Mouse (Mus musculus) midbrain, embryonic 14.5 days (tissue): Measurements from ENCODE around the gene Rab4b. TPM values are rescaled to one million over a fixed set of nuclear protein-coding genes. Genes with fewer than 3 reads are reported as not detected.

ENCODE experiments used
- ATAC-seq: fragments of 200-750 bp; cut with Nextera tagmentation; 2 replicates; pipeline ENCODE4 v1.8.0; 2017; ENCODE audit warnings: moderate number of reproducible peaks, moderate library complexity; ENCODE audit not compliant: low FRiP score, low TSS enrichment
- DNase-seq: peaks from one replicate; pipeline ENCODE4 v3.0.0-alpha.2; 2015
- H3K27ac ChIP-seq: fragments of 300-500 bp; sonication (generic); replicated peaks from 2 replicates; pipeline ENCODE4 v1.5.1; 2014; ENCODE audit warnings: mild to moderate bottlenecking, low read depth, low read length, moderate library complexity
- H3K27me3 ChIP-seq: fragments of 300-500 bp; sonication (generic); 2 replicates; pipeline ENCODE4 v1.6.1; 2014; ENCODE audit warnings: low read length, control low read depth, mixed read lengths; ENCODE audit not compliant: control insufficient read depth, insufficient read depth
- H3K36me3 ChIP-seq: fragments of 300-500 bp; sonication (generic); 2 replicates; pipeline ENCODE4 v1.6.1; 2014; ENCODE audit warnings: low read length, control low read depth; ENCODE audit not compliant: control insufficient read depth, insufficient read depth
- H3K4me1 ChIP-seq: fragments of 300-500 bp; sonication (generic); 2 replicates; pipeline ENCODE4 v1.6.1; 2014; ENCODE audit warnings: mild to moderate bottlenecking, antibody characterized with exemption, low read length, control low read depth; ENCODE audit not compliant: control insufficient read depth, insufficient read depth
- H3K4me2 ChIP-seq: fragments of 300-500 bp; sonication (generic); 2 replicates; pipeline ENCODE4 v1.6.1; 2014; ENCODE audit warnings: mild to moderate bottlenecking, low read length, moderate library complexity
- H3K4me3 ChIP-seq: fragments of 300-500 bp; sonication (generic); replicated peaks from 2 replicates; pipeline ENCODE4 v1.5.1; 2014; ENCODE audit warnings: low read depth, low read length
- H3K9ac ChIP-seq: fragments of 300-500 bp; sonication (generic); replicated peaks from 2 replicates; pipeline ENCODE4 v1.6.1; 2014; ENCODE audit warnings: mild to moderate bottlenecking, low read length, moderate library complexity
- H3K9me3 ChIP-seq: fragments of 300-500 bp; sonication (generic); 2 replicates; pipeline ENCODE4 v1.6.1; 2016; ENCODE audit warnings: low read length, control low read depth, mixed read lengths; ENCODE audit not compliant: control insufficient read depth
- WGBS: fragments of 180-500 bp; shearing (Covaris S2); extraction: QIAGEN DNeasy Blood & Tissue Kit; methylation state at CpG from one replicate; pipeline ENCODE4 v1.1.7; 2014; 5-methylcytosine and 5-hydroxymethylcytosine counted together
- polyA plus RNA-seq: library from polyadenylated mRNA; unstranded; fragments of >200 nt; fragmentation: Nextera tagmentation; extraction: Ambion mirVana; gene quantifications from 2 replicates; pipeline ENCODE4 v1.2.1, GENCODE M21; 2014

The Rab4b gene
- polyA plus RNA-seq = 87.7 and 99.6 TPM in 2 replicates

DNA sequence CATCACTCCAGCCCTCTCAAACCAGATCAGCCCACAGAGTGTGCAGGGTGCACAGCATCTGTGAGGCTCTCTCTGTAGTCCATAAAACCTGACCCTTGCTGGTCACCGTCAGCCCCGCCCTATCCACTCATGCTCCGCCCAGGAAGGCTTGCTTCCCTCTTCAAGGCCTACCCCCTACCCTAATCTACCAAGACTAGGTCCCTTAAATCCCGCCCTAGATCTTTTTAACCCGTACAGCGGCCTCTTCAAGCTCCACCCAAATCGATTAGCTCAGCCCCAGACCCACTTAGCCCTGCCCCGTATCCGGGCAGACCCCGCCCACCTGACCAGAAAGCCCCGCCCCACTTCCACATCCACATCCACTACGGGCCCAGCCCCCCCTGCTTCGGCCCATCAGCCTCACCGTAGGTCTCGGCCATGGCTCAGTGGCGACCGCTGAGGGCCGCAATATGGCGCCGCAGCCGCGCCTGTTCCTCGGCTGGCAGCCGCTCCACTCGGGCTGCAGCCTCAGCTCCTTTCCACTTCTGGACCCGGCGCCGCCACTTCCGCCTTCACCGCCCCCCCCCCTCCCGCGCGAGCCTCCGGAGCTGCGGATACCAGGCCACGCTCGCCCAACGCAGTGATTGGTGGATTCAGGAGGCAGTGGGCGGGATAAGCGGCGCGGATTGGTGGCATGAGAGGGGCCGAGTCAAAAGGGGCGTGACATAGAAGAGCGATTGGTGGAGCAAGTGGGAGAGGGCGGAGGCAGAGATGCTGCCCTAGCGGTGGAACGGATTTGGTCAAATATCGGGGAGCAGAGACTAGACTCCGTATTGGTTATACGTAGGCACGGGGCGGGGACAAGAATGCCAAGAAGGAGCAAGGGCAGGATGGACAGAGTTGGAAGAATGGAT lies at the start of gene Rab4b:
TSS of gene Rab4b (minus strand) at position 573 of the 893 bp plus-strand sequence.
- peak; percentile 99 for DNase-seq
- Histone ChIP-seq H3K27me3 (no peaks in the 10 kb centered on the region), H3K9me3 (no peaks in the 10 kb centered on the region), H3K4me1 (peaks cover 14% of the 10 kb centered on the region), H3K9ac (peak within 1 kb of the TSS; percentile 47), H3K36me3 (peaks cover 19% of the 10 kb centered on the region), H3K27ac (peak within 1 kb of the TSS; percentile 85), H3K4me2 (peak within 1 kb of the TSS; percentile 57), H3K4me3 (peak within 1 kb of the TSS; percentile 58)
- WGBS = under 1% methylated on average over 53 of the region's 53 CpGs
- peak; percentile 99 for ATAC-seq

DNA sequence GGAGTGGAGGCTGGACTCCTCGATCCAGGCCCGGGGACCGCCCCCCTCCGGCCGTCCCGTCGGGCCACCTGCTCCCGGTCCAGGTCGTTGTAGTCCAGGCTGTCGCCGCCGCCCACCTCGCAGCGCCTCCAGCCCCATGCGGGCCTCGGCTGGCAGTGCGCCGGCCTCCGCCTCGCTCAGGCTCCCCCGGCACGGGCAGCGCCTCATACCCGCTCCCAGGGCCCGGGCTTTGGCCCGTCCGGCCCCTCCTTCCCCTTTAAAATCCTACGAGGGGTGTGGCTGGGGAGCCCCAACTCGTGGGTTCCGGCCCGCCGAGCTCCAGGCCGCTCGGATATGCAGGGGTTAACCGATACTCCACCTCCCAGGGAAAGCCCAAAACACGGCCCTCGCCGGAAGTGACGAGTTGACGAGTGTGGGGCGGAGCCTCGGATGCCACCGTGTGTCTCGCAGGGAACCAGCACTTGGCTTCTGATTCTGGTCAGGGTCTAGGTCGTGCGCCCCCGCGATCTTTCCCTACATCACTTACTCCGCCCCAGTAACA lies 49.7 kb upstream of the Rab4b start, which contains the start of gene Itpkc:
TSS of gene Itpkc (minus strand) at position 381 of the 541 bp plus-strand sequence.
- Histone ChIP-seq H3K27ac (peak within 1 kb of the TSS; percentile 75), H3K27me3 (no peaks in the 10 kb centered on the region), H3K36me3 (peaks cover 1% of the 10 kb centered on the region; the same call in 1 of the 2 replicates), H3K9me3 (no peaks in the 10 kb centered on the region), H3K4me1 (peaks cover 48% of the 10 kb centered on the region), H3K4me3 (peak within 1 kb of the TSS; percentile 55), H3K9ac (peak within 1 kb of the TSS; percentile 76), H3K4me2 (peak within 1 kb of the TSS; percentile 93)
- DNase-seq = peak; percentile 97
- under 1% methylated on average over 49 of the region's 49 CpGs for WGBS
- ATAC-seq = peak; percentile 83

DNA sequence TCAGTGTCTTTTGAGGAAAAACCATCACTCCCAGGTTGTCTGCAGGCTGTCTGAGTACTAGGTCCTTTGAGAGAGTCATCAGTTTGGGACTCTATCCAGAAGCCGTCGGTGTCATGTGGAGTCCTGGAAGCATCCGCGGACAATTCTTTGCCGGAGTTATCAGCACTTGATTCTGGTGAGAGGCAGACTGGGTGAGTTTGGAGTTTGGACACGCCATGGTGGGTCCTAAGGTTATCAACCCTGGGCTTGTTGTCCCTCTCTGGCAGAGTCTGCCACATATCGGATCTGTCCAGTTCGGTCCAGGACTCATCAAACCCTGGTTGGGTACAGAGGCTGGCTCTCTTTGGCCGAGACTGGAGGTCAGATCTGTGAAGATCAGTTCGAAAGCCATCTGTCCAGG lies 49.0 kb upstream of the Rab4b start:
- peaks cover 3% of the 10 kb centered on the region; the same call in 1 of the 2 replicates for H3K36me3 ChIP-seq
- whole genome bisulfite sequencing = 3% methylated on average over 10 of the region's 10 CpGs
- no peaks in the 10 kb centered on the region for H3K9me3 ChIP-seq
- H3K27me3 ChIP-seq = no peaks in the 10 kb centered on the region
- peak overlapping the region; percentile 55 for H3K4me3 ChIP-seq
- peak overlapping the region; percentile 76 for H3K9ac ChIP-seq
- DNase-seq (peak; percentile 11), ATAC-seq (no peak; the same call in 1 of the 2 replicates)
- peak overlapping the region; percentile 75; the same call in 1 of the 2 replicates for H3K27ac ChIP-seq
- peaks cover 46% of the 10 kb centered on the region for H3K4me1 ChIP-seq
- H3K4me2 ChIP-seq = peak overlapping the region; percentile 93

DNA sequence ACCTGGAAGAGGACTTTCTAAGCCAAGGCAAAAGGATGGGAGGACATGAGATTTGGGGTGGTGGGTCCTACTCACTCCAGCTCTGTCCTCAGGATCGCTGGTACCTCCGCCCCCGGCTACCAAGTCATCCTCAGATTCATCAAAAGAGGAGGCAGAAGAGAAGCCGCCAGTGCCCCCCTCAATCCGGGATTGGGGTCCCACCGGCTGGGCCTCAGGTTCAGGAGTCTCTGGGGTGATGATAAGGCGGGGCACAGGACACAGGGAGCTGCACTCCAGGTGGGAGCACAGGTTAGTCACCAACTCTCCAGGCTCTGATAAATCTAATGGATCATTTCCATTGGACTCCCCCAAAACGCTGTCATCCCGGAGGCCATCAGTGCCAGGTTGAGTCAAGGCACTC lies 48.6 kb upstream of the Rab4b start:
- 34% methylated on average over 9 of the region's 9 CpGs for WGBS

DNA sequence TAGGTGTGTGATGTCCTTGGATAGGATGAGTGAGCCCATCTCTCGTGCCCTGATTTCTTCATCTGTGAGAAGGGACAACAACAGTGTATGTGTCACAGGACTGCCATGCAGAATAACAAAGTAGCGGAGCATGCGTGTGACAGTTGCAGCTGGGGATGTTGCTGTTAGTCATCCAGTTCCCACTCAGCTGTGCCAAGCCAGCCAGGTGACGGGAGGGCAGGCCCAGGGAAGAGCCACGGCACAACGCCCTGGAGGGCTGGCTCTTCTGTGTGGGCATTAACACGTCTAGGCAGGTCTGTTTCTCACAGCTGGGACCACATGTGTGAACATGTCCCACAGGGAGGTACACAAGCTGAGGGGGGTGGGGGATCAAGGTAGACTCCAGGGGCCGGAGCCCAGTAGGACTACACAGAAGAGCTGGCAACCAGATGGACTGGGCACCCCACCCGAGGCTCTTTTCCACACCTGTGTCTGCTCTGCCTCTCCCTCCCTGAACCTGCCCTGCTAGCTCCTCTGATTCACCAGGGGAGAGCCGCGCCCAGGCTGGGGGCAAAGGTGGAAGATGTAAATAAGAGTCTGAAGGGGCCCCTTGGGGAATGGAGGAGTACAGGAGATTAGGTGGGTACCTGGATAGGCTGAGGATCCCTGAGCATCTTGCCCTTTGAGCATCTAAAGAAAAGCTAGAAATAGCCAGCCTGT lies 46.3 kb upstream of the Rab4b start:
- Histone ChIP-seq H3K4me2 (peak overlapping the region; percentile 93), H3K4me1 (peaks cover 46% of the 10 kb centered on the region), H3K9me3 (no peaks in the 10 kb centered on the region), H3K36me3 (peaks cover 3% of the 10 kb centered on the region; the same call in 1 of the 2 replicates), H3K27me3 (no peaks in the 10 kb centered on the region), H3K27ac (no peak overlapping the region), H3K4me3 (peak overlapping the region; percentile 55; the same call in 1 of the 2 replicates), H3K9ac (peak overlapping the region; percentile 76)
- WGBS = 81% methylated on average over 11 of the region's 11 CpGs
- peak; percentile 5 for DNase-seq
- no peak for ATAC-seq

More for the DNA sequence above, 48.6 kb upstream of the Rab4b start:
- Histone ChIP-seq H3K36me3 (peaks cover 3% of the 10 kb centered on the region; the same call in 1 of the 2 replicates), H3K9ac (peak overlapping the region; percentile 76), H3K9me3 (no peaks in the 10 kb centered on the region), H3K4me3 (peak overlapping the region; percentile 55), H3K4me2 (peak overlapping the region; percentile 93), H3K27me3 (no peaks in the 10 kb centered on the region), H3K4me1 (peaks cover 46% of the 10 kb centered on the region), H3K27ac (no peak overlapping the region)
- DNase-seq = no peak
- no peak for ATAC-seq

DNA sequence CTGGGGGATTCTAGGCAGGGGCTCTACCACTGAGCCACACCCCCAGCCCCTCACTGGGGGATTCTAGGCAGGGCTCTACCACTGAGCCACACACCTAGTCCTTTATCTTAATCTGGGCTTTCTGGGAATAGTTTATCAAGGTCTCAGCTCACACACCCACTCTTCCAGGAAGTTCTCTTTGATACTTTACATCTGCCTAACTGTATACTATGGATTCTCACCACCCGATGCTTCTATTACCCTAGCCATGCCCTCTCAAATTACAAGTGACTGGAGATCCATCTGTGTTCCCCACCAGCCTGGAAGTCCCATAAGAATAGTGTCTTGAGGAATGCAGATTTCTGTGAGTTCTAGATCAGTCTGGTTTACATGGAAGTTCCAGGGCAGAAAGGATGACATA lies 43.8 kb upstream of the Rab4b start:
- ATAC-seq (no peak), DNase-seq (no peak)
- WGBS = 94% methylated on average over 1 of the region's 1 CpGs
- Histone ChIP-seq H3K27me3 (no peaks in the 10 kb centered on the region), H3K4me2 (no peak overlapping the region), H3K9me3 (no peaks in the 10 kb centered on the region), H3K36me3 (peaks cover 20% of the 10 kb centered on the region), H3K4me3 (no peak overlapping the region), H3K27ac (no peak overlapping the region), H3K9ac (no peak overlapping the region), H3K4me1 (peaks cover 42% of the 10 kb centered on the region)

DNA sequence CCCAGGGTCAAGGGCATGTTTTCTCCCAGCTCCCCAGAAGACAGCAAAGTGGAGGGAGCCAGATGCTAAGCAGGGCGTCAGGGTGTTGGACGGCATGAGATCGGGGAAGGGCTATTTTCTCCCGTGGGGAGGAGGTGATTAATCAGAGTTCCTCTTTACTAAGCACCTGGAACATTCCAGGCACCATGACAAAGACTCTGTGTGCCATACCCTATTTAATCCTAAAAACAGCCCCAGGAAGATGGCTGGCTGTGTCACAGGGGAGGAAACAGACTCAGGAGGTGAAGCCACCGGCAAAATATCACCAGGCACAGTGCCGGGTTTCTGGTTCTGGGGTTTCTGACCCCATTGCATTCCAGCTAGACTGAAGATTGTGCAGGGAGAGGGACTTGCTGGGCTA lies 43.2 kb upstream of the Rab4b start:
- WGBS = 83% methylated on average over 6 of the region's 6 CpGs
- no peak overlapping the region for H3K27ac ChIP-seq

DNA sequence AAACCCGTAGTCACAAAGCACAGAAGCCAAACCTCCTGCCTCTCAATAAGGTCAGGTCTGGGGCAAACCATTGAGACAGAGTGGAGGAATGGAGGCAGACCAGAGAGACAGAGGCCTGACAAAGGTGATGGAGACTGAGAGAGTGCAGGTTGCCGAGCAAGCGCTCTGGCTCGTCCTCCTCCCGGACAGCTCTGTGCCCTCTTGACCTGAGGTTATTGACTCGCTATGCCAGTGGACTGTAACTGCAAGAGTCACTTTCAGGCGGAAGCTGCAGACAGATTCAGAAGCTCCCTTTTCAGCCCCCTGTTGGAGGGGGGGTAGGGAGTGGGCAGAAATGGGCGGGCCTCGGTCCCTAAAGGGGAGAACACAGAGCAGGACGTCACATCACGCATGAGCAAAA lies 41.2 kb upstream of the Rab4b start:
- Histone ChIP-seq H3K9me3 (no peaks in the 10 kb centered on the region), H3K4me2 (no peak overlapping the region), H3K4me1 (peaks cover 16% of the 10 kb centered on the region), H3K27me3 (no peaks in the 10 kb centered on the region), H3K4me3 (no peak overlapping the region), H3K9ac (no peak overlapping the region), H3K27ac (no peak overlapping the region), H3K36me3 (peaks cover 38% of the 10 kb centered on the region)
- DNase-seq (no peak), ATAC-seq (no peak)
- WGBS = 75% methylated on average over 11 of the region's 11 CpGs

More for the DNA sequence above, 43.2 kb upstream of the Rab4b start:
- DNase-seq (no peak), ATAC-seq (no peak)
- Histone ChIP-seq H3K27me3 (no peaks in the 10 kb centered on the region), H3K9me3 (no peaks in the 10 kb centered on the region), H3K4me3 (no peak overlapping the region), H3K4me1 (peaks cover 36% of the 10 kb centered on the region), H3K36me3 (peaks cover 26% of the 10 kb centered on the region), H3K9ac (no peak overlapping the region), H3K4me2 (no peak overlapping the region)
